Mouse (Mus musculus) CH12.LX (cell line): ENCODE data around the gene Olfr624. TPM values are rescaled to one million over a fixed set of nuclear protein-coding genes. Genes with fewer than 3 reads are reported as not detected.

Source experiments
- DNase-seq: peaks from one replicate; pipeline ENCODE4 v3.0.0-alpha.2; 2013; ENCODE audit errors: extremely low read depth
- H3K27ac ChIP-seq: 2 replicates; pipeline ENCODE4 v1.5.1; 2012; ENCODE audit warnings: low read depth, mild to moderate bottlenecking, control low read depth, moderate library complexity; ENCODE audit not compliant: insufficient read depth
- H3K27me3 ChIP-seq: replicated peaks from 2 replicates; pipeline ENCODE3; 2012; ENCODE audit warnings: inconsistent platforms
- H3K36me3 ChIP-seq, 2 experiments: replicated peaks in 1 of 2; 2 replicates each; pipeline versions ENCODE3 to v1.6.1; 2012; ENCODE audit warnings: inconsistent platforms in 1 of 2, low read length in 1 of 2, mild to moderate bottlenecking in 1 of 2, mixed read lengths in 1 of 2, moderate library complexity in 1 of 2; ENCODE audit not compliant: control insufficient read depth in 1 of 2, insufficient read depth in 1 of 2
- H3K4me1 ChIP-seq, 2 experiments: 2 replicates each; pipeline ENCODE4 v1.6.1; 2012; ENCODE audit warnings: inconsistent platforms in 1 of 2, moderate library complexity in 1 of 2; ENCODE audit not compliant: insufficient read depth in 2 of 2, control insufficient read depth in 1 of 2
- H3K4me2 ChIP-seq: 2 replicates; pipeline ENCODE4 v1.6.1; 2012; ENCODE audit warnings: low read depth, mild to moderate bottlenecking, control low read depth; ENCODE audit not compliant: poor library complexity, insufficient read depth, severe bottlenecking
- H3K4me3 ChIP-seq, 3 experiments: fragments of 150-350 bp in 1 of 3; sonication (generic) in 1 of 3; replicated peaks in 1 of 3; 2 replicates each; pipeline versions ENCODE3 to v1.5.1; 2011 to 2012; ENCODE audit warnings: low read depth in 2 of 3, low read length in 2 of 3, mild to moderate bottlenecking in 2 of 3, moderate library complexity in 2 of 3, control low read depth in 1 of 3, improper control_type of control experiment in 1 of 3, inconsistent platforms in 1 of 3, mixed read lengths in 1 of 3; ENCODE audit not compliant: poor library complexity in 1 of 3
- H3K79me2 ChIP-seq: replicated peaks from 2 replicates; pipeline ENCODE4 v1.6.1; 2012; ENCODE audit warnings: mild to moderate bottlenecking, moderate library complexity; ENCODE audit not compliant: control insufficient read depth, poor library complexity, insufficient read depth, severe bottlenecking; ENCODE audit errors: extremely low read depth
- H3K9ac ChIP-seq: 2 replicates; pipeline ENCODE4 v1.6.1; 2012; ENCODE audit warnings: low read depth, mild to moderate bottlenecking, control low read depth, moderate library complexity; ENCODE audit not compliant: insufficient read depth
- H3K9me3 ChIP-seq: replicated peaks from 2 replicates; pipeline ENCODE3; 2012; ENCODE audit warnings: low read length, inconsistent platforms, mixed read lengths
- ELF1 ChIP-seq: IDR thresholded peaks from 2 replicates; pipeline ENCODE4 v1.6.1; 2014; ENCODE audit warnings: low read depth, mild to moderate bottlenecking, inconsistent platforms, low read length, improper control_type of control experiment
- EP300 ChIP-seq: IDR thresholded peaks from 2 replicates; pipeline ENCODE4 v1.6.1; 2011; ENCODE audit warnings: low read length, improper control_type of control experiment
- GABPA ChIP-seq: IDR thresholded peaks from 2 replicates; pipeline ENCODE4 v1.6.1; 2012; ENCODE audit warnings: low read depth, low read length, improper control_type of control experiment, inconsistent platforms; ENCODE audit not compliant: insufficient replicate concordance
- JUN ChIP-seq: IDR thresholded peaks from 2 replicates; pipeline ENCODE4 v1.6.1; 2011; ENCODE audit warnings: low read depth, mild to moderate bottlenecking, low read length, improper control_type of control experiment, moderate library complexity; ENCODE audit not compliant: insufficient read depth
- MAFK ChIP-seq: IDR thresholded peaks from 2 replicates; pipeline ENCODE4 v1.6.1; 2011; ENCODE audit warnings: low read length, improper control_type of control experiment; ENCODE audit not compliant: insufficient replicate concordance
- MAZ ChIP-seq: IDR thresholded peaks from 2 replicates; pipeline ENCODE4 v1.6.1; 2012; ENCODE audit warnings: low read depth, mild to moderate bottlenecking, inconsistent platforms, low read length, improper control_type of control experiment, moderate library complexity
- MYC ChIP-seq: IDR thresholded peaks from 2 replicates; pipeline ENCODE4 v1.6.1; 2011; ENCODE audit warnings: low read depth, mild to moderate bottlenecking, improper control_type of control experiment, low read length
- NRF1 ChIP-seq: IDR thresholded peaks from 2 replicates; pipeline ENCODE4 v1.6.1; 2014; ENCODE audit warnings: low read depth, mild to moderate bottlenecking, inconsistent platforms, low read length, improper control_type of control experiment, moderate library complexity
- POLR2AphosphoS2 ChIP-seq: IDR thresholded peaks from 2 replicates; pipeline ENCODE4 v1.6.1; 2011; ENCODE audit warnings: low read depth, low read length, improper control_type of control experiment
- UBTF ChIP-seq: IDR thresholded peaks from 2 replicates; pipeline ENCODE4 v1.6.1; 2012; ENCODE audit warnings: low read depth, mild to moderate bottlenecking, inconsistent platforms, low read length, improper control_type of control experiment, moderate library complexity
- ZNF384 ChIP-seq: IDR thresholded peaks from 2 replicates; pipeline ENCODE4 v1.6.1; 2012; ENCODE audit warnings: low read depth, low read length, improper control_type of control experiment, inconsistent platforms
- dilution Hi-C: fragments of 300-500 bp; cut with MboI; formaldehyde crosslinking; loops from 2 replicates; pipeline ENCODE4 v1.14.3; 2020; ENCODE audit warnings: low sequenced_read_pairs; ENCODE audit not compliant: extremely low pct_unique_long_range_greater_than_20kb, extremely low pct_ligation_motif_present
- in situ Hi-C: fragments of 300-500 bp; cut with MboI; formaldehyde crosslinking; loops from 3 replicates; pipeline ENCODE4 v1.14.3; 2019; ENCODE audit warnings: low sequenced_read_pairs, low pct_ligation_motif_present, low pct_unique_long_range_greater_than_20kb, mixed read lengths
- polyA plus RNA-seq: library from polyadenylated mRNA; unstranded; fragments of >175 nt; gene quantifications from 2 replicates; pipeline ENCODE4 v1.2.1, GENCODE M21; 2012; ENCODE audit warnings: low read depth; ENCODE audit not compliant: insufficient read length
- total RNA-seq, 2 experiments: library from RNA; depleted of rRNA; stranded (reverse); fragments of 300-350 nt in 1 of 2; fragments of >200 nt in 1 of 2; gene quantifications; 2 replicates each; pipeline ENCODE4 v1.2.3; 2012 to 2014

The Olfr624 gene
- total and polyA plus RNA-seq, 3 experiments = not detected

GRCm38 (mm10) chr7:103636795-103637194 is 34.2 kb downstream of the Olfr624 start:
- dilution Hi-C loops = no loop called here
- H3K9ac ChIP-seq = no peak overlapping the region
- in situ Hi-C loops = no loop called here

More at GRCm38 (mm10) chr7:103636795-103637194, 34.2 kb downstream of the Olfr624 start:
- H3K9me3 ChIP-seq = no peaks in the 10 kb centered on the region
- no peak overlapping the region for H3K4me3 ChIP-seq
- no peaks in the 10 kb centered on the region for H3K79me2 ChIP-seq
- no peaks in the 10 kb centered on the region for H3K36me3 ChIP-seq
- DNase-seq = no peak
- no peak for TF ChIP-seq EP300
- TF ChIP-seq UBTF = no peak
- no peak for TF ChIP-seq JUN
- no peak for TF ChIP-seq MAZ
- TF ChIP-seq ZNF384 = no peak
- no peak for TF ChIP-seq GABPA
- no peak for TF ChIP-seq ELF1
- no peak for TF ChIP-seq MYC
- no peak for TF ChIP-seq NRF1
- no peak for TF ChIP-seq MAFK
- TF ChIP-seq POLR2AphosphoS2 = no peak
- TF ChIP-seq, all 38 proteins: peak for 0
- Histone ChIP-seq H3K27ac (no peak overlapping the region), H3K4me2 (no peak overlapping the region), H3K4me1 (no peaks in the 10 kb centered on the region), H3K27me3 (no peaks in the 10 kb centered on the region)

Other genes with a start within 250 kb of the Olfr624 start
Only the 20 nearest of the 33 such genes appear.
- gene Olfr611, start 150.3 kb downstream of the Olfr624 start, total RNA-seq (2012; rRNA removed) = not detected in 2 replicates
- not detected in 2 replicates for gene Olfr611, start 150.3 kb downstream of the Olfr624 start, total RNA-seq (2014; rRNA removed)
- not detected in 2 replicates for gene Olfr611, start 150.3 kb downstream of the Olfr624 start, polyA plus RNA-seq
- not detected in 2 replicates for gene Olfr612, start 128.5 kb downstream of the Olfr624 start, total RNA-seq (2012; rRNA removed)
- gene Olfr612, start 128.5 kb downstream of the Olfr624 start, total RNA-seq (2014; rRNA removed) = not detected in 2 replicates
- gene Olfr612, start 128.5 kb downstream of the Olfr624 start, polyA plus RNA-seq = not detected in 2 replicates
- not detected in 2 replicates for gene Olfr613, start 123.1 kb downstream of the Olfr624 start, total RNA-seq (2012; rRNA removed)
- not detected in 2 replicates for gene Olfr613, start 123.1 kb downstream of the Olfr624 start, total RNA-seq (2014; rRNA removed)
- not detected in 2 replicates for gene Olfr613, start 123.1 kb downstream of the Olfr624 start, polyA plus RNA-seq
- gene Olfr615, start 115.1 kb downstream of the Olfr624 start, total RNA-seq (2012; rRNA removed) = not detected in 2 replicates
- not detected in 2 replicates for gene Olfr615, start 115.1 kb downstream of the Olfr624 start, total RNA-seq (2014; rRNA removed)
- not detected in 2 replicates for gene Olfr615, start 115.1 kb downstream of the Olfr624 start, polyA plus RNA-seq
- gene Olfr616, start 102.0 kb downstream of the Olfr624 start, total RNA-seq (2012; rRNA removed) = not detected in 2 replicates
- not detected in 2 replicates for gene Olfr616, start 102.0 kb downstream of the Olfr624 start, total RNA-seq (2014; rRNA removed)
- not detected in 2 replicates for gene Olfr616, start 102.0 kb downstream of the Olfr624 start, polyA plus RNA-seq
- gene Olfr617, start 98.1 kb downstream of the Olfr624 start, total RNA-seq (2012; rRNA removed) = not detected in 2 replicates
- gene Olfr617, start 98.1 kb downstream of the Olfr624 start, total RNA-seq (2014; rRNA removed) = not detected in 2 replicates
- not detected in 2 replicates for gene Olfr617, start 98.1 kb downstream of the Olfr624 start, polyA plus RNA-seq
- gene Olfr618, start 81.1 kb downstream of the Olfr624 start, total RNA-seq (2012; rRNA removed) = not detected in 2 replicates
- not detected in 2 replicates for gene Olfr618, start 81.1 kb downstream of the Olfr624 start, total RNA-seq (2014; rRNA removed)
- gene Olfr618, start 81.1 kb downstream of the Olfr624 start, polyA plus RNA-seq = not detected in 2 replicates
- not detected in 2 replicates for gene Olfr619, start 70.6 kb downstream of the Olfr624 start, total RNA-seq (2012; rRNA removed)
- gene Olfr619, start 70.6 kb downstream of the Olfr624 start, total RNA-seq (2014; rRNA removed) = not detected in 2 replicates
- not detected in 2 replicates for gene Olfr619, start 70.6 kb downstream of the Olfr624 start, polyA plus RNA-seq
- not detected in 2 replicates for gene Olfr620, start 58.7 kb downstream of the Olfr624 start, total RNA-seq (2012; rRNA removed)
- gene Olfr620, start 58.7 kb downstream of the Olfr624 start, total RNA-seq (2014; rRNA removed) = not detected in 2 replicates
- not detected in 2 replicates for gene Olfr620, start 58.7 kb downstream of the Olfr624 start, polyA plus RNA-seq
- gene Olfr622, start 28.5 kb downstream of the Olfr624 start, total RNA-seq (2012; rRNA removed) = not detected in 2 replicates
- not detected in 2 replicates for gene Olfr622, start 28.5 kb downstream of the Olfr624 start, total RNA-seq (2014; rRNA removed)
- not detected in 2 replicates for gene Olfr622, start 28.5 kb downstream of the Olfr624 start, polyA plus RNA-seq
- not detected in 2 replicates for gene Olfr623, start 7.5 kb downstream of the Olfr624 start, total RNA-seq (2012; rRNA removed)
- gene Olfr623, start 7.5 kb downstream of the Olfr624 start, total RNA-seq (2014; rRNA removed) = not detected in 2 replicates
- gene Olfr623, start 7.5 kb downstream of the Olfr624 start, polyA plus RNA-seq = not detected in 2 replicates
- gene Olfr625-ps1, start 11.5 kb upstream of the Olfr624 start, total RNA-seq (2012; rRNA removed) = not detected in 2 replicates
- not detected in 2 replicates for gene Olfr625-ps1, start 11.5 kb upstream of the Olfr624 start, total RNA-seq (2014; rRNA removed)
- not detected in 2 replicates for gene Olfr625-ps1, start 11.5 kb upstream of the Olfr624 start, polyA plus RNA-seq
- gene Olfr243, start 43.5 kb upstream of the Olfr624 start, total RNA-seq (2012; rRNA removed) = not detected in 2 replicates
- gene Olfr243, start 43.5 kb upstream of the Olfr624 start, total RNA-seq (2014; rRNA removed) = not detected in 2 replicates
- 0.05 TPM in 1 of 2 replicates, not detected in the other for gene Olfr243, start 43.5 kb upstream of the Olfr624 start, polyA plus RNA-seq
- not detected in 2 replicates for gene Olfr628, start 59.2 kb upstream of the Olfr624 start, total RNA-seq (2012; rRNA removed)
- gene Olfr628, start 59.2 kb upstream of the Olfr624 start, total RNA-seq (2014; rRNA removed) = not detected in 2 replicates
- not detected in 2 replicates for gene Olfr628, start 59.2 kb upstream of the Olfr624 start, polyA plus RNA-seq
- not detected in 2 replicates for gene Olfr629, start 73.8 kb upstream of the Olfr624 start, total RNA-seq (2012; rRNA removed)
- gene Olfr629, start 73.8 kb upstream of the Olfr624 start, total RNA-seq (2014; rRNA removed) = not detected in 2 replicates
- gene Olfr629, start 73.8 kb upstream of the Olfr624 start, polyA plus RNA-seq = not detected in 2 replicates
- gene Olfr630, start 86.1 kb upstream of the Olfr624 start, total RNA-seq (2012; rRNA removed) = not detected in 2 replicates
- gene Olfr630, start 86.1 kb upstream of the Olfr624 start, total RNA-seq (2014; rRNA removed) = not detected in 2 replicates
- not detected in 2 replicates for gene Olfr630, start 86.1 kb upstream of the Olfr624 start, polyA plus RNA-seq
- gene Olfr69, start 100.4 kb upstream of the Olfr624 start, total RNA-seq (2012; rRNA removed) = not detected in 2 replicates
- gene Olfr69, start 100.4 kb upstream of the Olfr624 start, total RNA-seq (2014; rRNA removed) = not detected in 2 replicates
- gene Olfr69, start 100.4 kb upstream of the Olfr624 start, polyA plus RNA-seq = not detected in 2 replicates
- gene Olfr68, start 108.5 kb upstream of the Olfr624 start, total RNA-seq (2012; rRNA removed) = not detected in 2 replicates
- not detected in 2 replicates for gene Olfr68, start 108.5 kb upstream of the Olfr624 start, total RNA-seq (2014; rRNA removed)
- gene Olfr68, start 108.5 kb upstream of the Olfr624 start, polyA plus RNA-seq = not detected in 2 replicates
- gene Olfr67, start 120.6 kb upstream of the Olfr624 start, total RNA-seq (2012; rRNA removed) = not detected in 2 replicates
- gene Olfr67, start 120.6 kb upstream of the Olfr624 start, total RNA-seq (2014; rRNA removed) = not detected in 2 replicates
- gene Olfr67, start 120.6 kb upstream of the Olfr624 start, polyA plus RNA-seq = not detected in 2 replicates
- 0.42 TPM in 1 of 2 replicates, not detected in the other for gene Hbb-bt, start 142.8 kb upstream of the Olfr624 start, total RNA-seq (2012; rRNA removed)
- 5.6 and 6.0 TPM in 2 replicates for gene Hbb-bt, start 142.8 kb upstream of the Olfr624 start, total RNA-seq (2014; rRNA removed)
- 4.3 and 4.6 TPM in 2 replicates for gene Hbb-bt, start 142.8 kb upstream of the Olfr624 start, polyA plus RNA-seq